Mouse (Mus musculus) liver, embryonic 11.5 days (tissue): ENCODE measurements around the gene Sp1. TPM values are rescaled to one million over a fixed set of nuclear protein-coding genes. Genes with fewer than 3 reads are reported as not detected.

Experiments used
- ATAC-seq: fragments of 200-750 bp; cut with Nextera tagmentation; replicated peaks from 2 replicates; pipeline ENCODE4 v1.8.0; 2017; ENCODE audit warnings: moderate number of reproducible peaks, mild to moderate bottlenecking, moderate TSS enrichment, moderate library complexity; ENCODE audit not compliant: low FRiP score
- DNase-seq: peaks from one replicate; pipeline ENCODE4 v3.0.0-alpha.2; 2017; ENCODE audit warnings: low spot score
- H3K27ac ChIP-seq: fragments of 300-500 bp; sonication (generic); 2 replicates; pipeline ENCODE4 v1.5.1; 2014; ENCODE audit warnings: mild to moderate bottlenecking, low read depth, low read length, control low read depth
- H3K27me3 ChIP-seq: fragments of 300-500 bp; sonication (generic); replicated peaks from 2 replicates; pipeline ENCODE4 v1.6.1; 2014; ENCODE audit warnings: low read length, mixed read lengths; ENCODE audit not compliant: control insufficient read depth, insufficient read depth
- H3K36me3 ChIP-seq: fragments of 300-500 bp; sonication (generic); 2 replicates; pipeline ENCODE4 v1.6.1; 2014; ENCODE audit warnings: mild to moderate bottlenecking, low read length, moderate library complexity, mixed read lengths; ENCODE audit not compliant: control insufficient read depth, insufficient read depth
- H3K4me1 ChIP-seq: fragments of 300-500 bp; sonication (generic); replicated peaks from 2 replicates; pipeline ENCODE4 v1.6.1; 2014; ENCODE audit warnings: low read length, mixed read lengths; ENCODE audit not compliant: control insufficient read depth, insufficient read depth
- H3K4me2 ChIP-seq: fragments of 300-500 bp; sonication (generic); 2 replicates; pipeline ENCODE4 v1.6.1; 2014; ENCODE audit warnings: mild to moderate bottlenecking, control low read depth, moderate library complexity
- H3K4me3 ChIP-seq: fragments of 300-500 bp; sonication (generic); 2 replicates; pipeline ENCODE4 v1.5.1; 2014; ENCODE audit warnings: low read depth, low read length, control low read depth
- H3K9ac ChIP-seq: fragments of 300-500 bp; sonication (generic); 2 replicates; pipeline ENCODE4 v1.6.1; 2014; ENCODE audit warnings: low read depth, low read length, control low read depth
- H3K9me3 ChIP-seq: fragments of 300-500 bp; sonication (generic); 2 replicates; pipeline ENCODE4 v1.6.1; 2016; ENCODE audit warnings: low read length, inconsistent platforms, mixed read lengths; ENCODE audit not compliant: control insufficient read depth
- WGBS: fragments of 180-500 bp; shearing (Covaris S2); extraction: QIAGEN DNeasy Blood & Tissue Kit; methylation state at CpG from one replicate; pipeline ENCODE4 v1.1.7; 2014; 5-methylcytosine and 5-hydroxymethylcytosine counted together
- polyA plus RNA-seq: library from polyadenylated mRNA; unstranded; fragments of >200 nt; fragmentation: Nextera tagmentation; extraction: Ambion mirVana; gene quantifications from 2 replicates; pipeline ENCODE4 v1.2.1, GENCODE M21; 2014

Sp1 gene
- polyA plus RNA-seq, 1 experiment from 2014 or later, result 9.7 TPM

DNA sequence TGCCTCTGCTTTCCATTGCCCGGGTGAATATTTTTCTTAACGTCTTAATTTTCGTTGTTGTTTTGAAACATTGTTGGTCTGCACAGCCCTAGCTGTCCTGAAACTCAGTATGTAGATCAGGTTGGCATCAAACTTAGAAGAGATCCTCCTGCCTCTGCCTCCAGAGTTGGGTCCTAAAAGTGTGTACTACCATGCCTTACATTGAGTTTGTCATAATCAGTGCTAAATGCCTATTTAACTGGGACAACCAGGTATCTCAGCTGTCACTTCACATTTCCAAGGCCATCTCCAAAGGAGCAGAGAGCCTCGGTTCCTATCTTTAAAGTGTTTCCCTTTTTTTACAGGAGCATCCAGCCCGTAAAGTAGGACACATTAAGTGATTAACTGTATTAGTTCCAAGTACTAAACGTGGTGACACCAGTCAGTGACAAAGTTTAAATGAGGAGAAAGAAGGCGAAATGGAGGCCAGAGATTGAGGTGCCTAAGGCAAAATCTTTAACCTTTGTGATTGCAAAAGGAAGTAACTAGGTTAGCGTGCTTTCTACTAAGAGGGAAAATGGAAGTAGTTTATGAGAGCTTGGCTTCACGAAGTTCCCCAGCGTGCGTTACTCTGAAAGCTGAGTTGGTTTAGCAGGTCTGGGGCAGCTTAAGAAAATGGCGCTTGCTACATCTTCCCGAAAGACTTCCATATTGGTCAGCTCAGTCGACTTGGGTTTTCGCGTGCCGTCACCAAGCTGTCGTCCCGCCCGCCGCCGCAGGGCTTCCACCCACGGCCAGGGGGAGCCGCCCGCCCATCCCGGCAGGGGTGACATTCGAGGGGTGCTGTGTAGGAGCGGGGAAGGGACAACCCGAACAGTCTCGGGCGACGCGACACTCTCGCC, 1.1 kb upstream of the Sp1 start:
- peak overlapping the region; percentile 67 for H3K4me2 ChIP-seq
- peak overlapping the region; percentile 85 for H3K9ac ChIP-seq
- H3K9me3 ChIP-seq, result no peaks in the 10 kb centered on the region
- WGBS, result 14% methylated on average over 34 of the region's 34 CpGs
- H3K4me1 ChIP-seq, result peaks cover 34% of the 10 kb centered on the region
- ATAC-seq (no peak; the same call in 1 of the 2 replicates), DNase-seq (no peak)
- peak overlapping the region; percentile 99 for H3K27ac ChIP-seq
- peaks cover 21% of the 10 kb centered on the region for H3K36me3 ChIP-seq
- no peaks in the 10 kb centered on the region for H3K27me3 ChIP-seq
- H3K4me3 ChIP-seq, result peak overlapping the region; percentile 56

DNA sequence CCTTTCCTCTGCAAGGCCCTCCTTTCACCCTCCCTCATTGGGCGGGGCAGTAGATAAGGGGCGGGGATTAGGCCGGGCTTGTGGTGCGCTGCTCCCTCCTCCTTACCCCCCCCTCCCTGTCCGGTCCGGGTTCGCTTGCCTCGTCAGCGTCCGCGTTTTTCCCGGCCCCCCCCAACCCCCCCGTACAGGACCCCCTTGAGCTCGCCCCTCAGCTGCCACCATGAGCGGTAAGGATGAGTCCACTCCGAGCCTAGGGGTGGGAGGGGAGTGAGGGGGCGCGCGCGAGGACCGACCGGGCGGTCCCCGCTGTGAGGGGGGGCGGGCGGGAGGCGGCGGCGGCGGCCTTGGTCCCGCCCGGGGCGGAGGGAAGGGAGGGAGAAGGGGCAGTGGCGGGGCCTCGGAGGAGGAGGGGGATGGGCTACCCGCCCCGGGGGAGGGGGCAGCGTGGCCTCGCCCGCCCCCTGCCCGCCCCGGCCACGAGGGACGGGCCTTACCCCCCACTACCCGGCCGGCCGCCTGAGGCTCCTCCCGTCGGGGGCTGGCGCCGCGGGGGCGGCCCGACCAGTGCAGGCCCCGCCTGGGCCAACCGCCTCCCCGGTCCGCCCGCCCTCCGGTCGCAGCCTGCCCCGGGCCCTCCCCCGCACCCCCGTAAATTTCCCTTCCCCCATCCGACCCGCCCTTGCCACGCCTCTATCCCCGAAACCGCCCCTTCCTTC, 411 bp downstream of the Sp1 start:
- H3K9me3 ChIP-seq, result no peaks in the 10 kb centered on the region
- H3K4me2 ChIP-seq, result peak overlapping the region; percentile 61
- 2% methylated on average over 29 of the region's 69 CpGs for WGBS
- ATAC-seq (peak; percentile 53), DNase-seq (peak; percentile 85)
- peak overlapping the region; percentile 93 for H3K9ac ChIP-seq
- peaks cover 32% of the 10 kb centered on the region for H3K4me1 ChIP-seq
- peak overlapping the region; percentile 96 for H3K27ac ChIP-seq
- H3K36me3 ChIP-seq, result peaks cover 30% of the 10 kb centered on the region
- no peaks in the 10 kb centered on the region for H3K27me3 ChIP-seq
- peak overlapping the region; percentile 77 for H3K4me3 ChIP-seq

DNA sequence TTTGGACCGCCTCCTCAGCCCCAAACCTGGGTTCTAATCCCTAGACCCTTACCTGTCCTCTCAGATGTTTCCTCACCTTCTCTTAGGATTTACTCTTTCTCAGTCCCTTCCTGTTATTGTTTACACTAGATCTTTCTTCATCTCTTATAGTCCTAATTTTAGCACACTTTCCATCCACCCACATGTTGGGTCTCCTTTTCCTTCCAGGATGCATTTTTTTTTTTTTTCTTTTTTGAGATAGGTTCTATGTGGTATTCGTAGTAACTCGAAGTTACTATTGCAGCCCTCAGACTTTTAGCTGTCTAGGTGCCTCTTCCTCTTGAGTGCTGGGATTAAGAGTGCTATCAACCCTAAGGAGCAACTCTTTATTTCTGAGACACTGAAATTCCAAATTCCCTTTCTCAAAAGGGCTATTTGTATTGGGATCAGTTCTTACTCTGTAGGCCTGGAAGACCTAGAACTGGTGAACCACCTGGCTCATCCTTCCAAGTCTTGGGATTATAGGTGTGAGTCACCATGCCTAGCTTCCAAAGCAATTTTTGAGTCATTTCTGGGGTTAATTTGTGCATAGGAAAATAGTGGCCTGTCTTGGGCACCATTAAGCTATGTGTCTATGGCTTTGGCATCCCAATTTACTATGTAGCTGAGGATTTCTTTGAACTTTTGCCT, 1.1 kb downstream of the Sp1 start:
- H3K4me3 ChIP-seq, result peak overlapping the region; percentile 77
- WGBS, result 18% methylated on average over 3 of the region's 3 CpGs
- peaks cover 30% of the 10 kb centered on the region for H3K36me3 ChIP-seq
- peak overlapping the region; percentile 96; the same call in 1 of the 2 replicates for H3K27ac ChIP-seq
- peaks cover 26% of the 10 kb centered on the region for H3K4me1 ChIP-seq
- no peaks in the 10 kb centered on the region for H3K27me3 ChIP-seq
- DNase-seq (no peak), ATAC-seq (no peak)
- H3K9me3 ChIP-seq, result no peaks in the 10 kb centered on the region
- peak overlapping the region; percentile 93 for H3K9ac ChIP-seq
- H3K4me2 ChIP-seq, result peak overlapping the region; percentile 61

DNA sequence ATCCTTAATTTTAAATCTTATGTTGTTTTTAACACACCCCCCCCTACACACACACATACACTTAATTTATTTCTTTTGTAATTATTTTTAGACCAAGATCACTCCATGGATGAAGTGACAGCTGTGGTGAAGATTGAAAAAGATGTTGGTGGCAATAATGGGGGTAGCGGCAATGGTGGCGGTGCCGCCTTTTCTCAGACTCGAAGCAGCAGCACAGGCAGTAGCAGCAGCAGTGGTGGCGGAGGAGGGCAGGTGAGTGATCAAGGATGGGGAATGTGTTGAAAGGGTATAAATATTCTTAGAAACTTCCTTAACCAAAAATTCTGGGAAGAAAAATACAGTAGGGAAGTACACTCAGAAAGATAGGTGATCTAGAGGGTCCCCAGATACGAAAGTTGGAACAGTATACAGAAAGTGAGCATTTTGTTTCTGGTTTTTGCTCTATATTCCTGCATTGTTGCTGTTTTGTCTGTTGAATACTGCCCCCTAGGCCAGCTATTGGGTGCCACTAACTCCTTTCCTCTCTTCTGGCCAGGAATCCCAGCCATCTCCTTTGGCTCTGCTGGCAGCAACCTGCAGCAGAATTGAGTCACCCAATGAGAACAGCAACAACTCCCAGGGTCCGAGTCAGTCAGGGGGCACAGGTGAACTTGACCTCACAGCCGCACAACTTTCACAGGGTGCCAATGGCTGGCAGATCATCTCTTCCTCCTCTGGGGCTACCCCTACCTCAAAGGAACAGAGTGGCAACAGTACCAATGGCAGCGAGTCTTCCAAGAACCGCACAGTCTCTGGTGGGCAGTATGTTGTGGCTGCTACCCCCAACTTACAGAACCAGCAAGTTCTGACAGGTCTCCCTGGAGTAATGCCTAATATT, 2.0 kb downstream of the Sp1 start:
- ATAC-seq, result no peak
- Histone ChIP-seq H3K4me2 (peak overlapping the region; percentile 61), H3K4me1 (peaks cover 24% of the 10 kb centered on the region), H3K4me3 (no peak overlapping the region), H3K27me3 (no peaks in the 10 kb centered on the region), H3K9me3 (no peaks in the 10 kb centered on the region), H3K36me3 (peaks cover 33% of the 10 kb centered on the region), H3K9ac (no peak overlapping the region), H3K27ac (no peak overlapping the region)
- DNase-seq, result no peak
- 96% methylated on average over 10 of the region's 10 CpGs for WGBS

DNA sequence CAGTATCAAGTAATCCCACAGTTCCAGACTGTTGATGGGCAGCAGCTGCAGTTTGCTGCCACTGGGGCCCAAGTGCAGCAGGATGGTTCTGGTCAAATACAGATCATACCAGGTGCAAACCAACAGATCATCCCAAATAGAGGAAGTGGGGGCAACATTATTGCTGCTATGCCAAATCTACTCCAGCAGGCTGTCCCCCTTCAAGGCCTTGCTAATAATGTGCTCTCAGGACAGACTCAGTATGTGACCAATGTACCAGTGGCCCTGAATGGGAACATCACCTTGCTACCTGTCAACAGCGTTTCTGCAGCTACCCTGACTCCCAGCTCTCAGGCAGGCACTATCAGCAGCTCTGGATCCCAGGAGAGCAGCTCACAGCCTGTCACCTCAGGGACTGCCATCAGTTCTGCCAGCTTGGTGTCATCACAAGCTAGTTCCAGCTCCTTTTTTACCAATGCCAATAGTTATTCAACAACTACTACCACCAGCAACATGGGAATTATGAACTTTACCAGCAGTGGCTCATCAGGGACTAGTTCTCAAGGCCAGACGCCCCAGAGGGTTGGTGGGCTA, 2.7 kb downstream of the Sp1 start:
- peaks cover 24% of the 10 kb centered on the region for H3K4me1 ChIP-seq
- 80% methylated on average over 2 of the region's 2 CpGs for WGBS

DNA sequence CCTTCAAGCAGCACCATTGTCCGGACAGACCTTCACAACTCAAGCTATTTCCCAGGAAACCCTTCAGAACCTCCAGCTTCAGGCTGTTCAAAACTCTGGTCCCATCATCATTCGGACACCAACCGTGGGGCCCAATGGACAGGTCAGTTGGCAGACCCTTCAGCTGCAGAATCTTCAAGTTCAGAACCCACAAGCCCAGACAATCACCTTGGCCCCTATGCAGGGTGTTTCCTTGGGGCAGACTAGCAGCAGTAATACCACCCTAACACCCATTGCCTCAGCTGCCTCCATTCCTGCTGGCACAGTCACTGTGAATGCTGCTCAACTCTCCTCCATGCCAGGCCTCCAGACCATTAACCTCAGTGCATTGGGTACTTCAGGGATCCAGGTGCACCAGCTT, 3.3 kb downstream of the Sp1 start:
- Histone ChIP-seq H3K27me3 (no peaks in the 10 kb centered on the region), H3K4me2 (peak overlapping the region; percentile 41), H3K9ac (no peak overlapping the region), H3K27ac (no peak overlapping the region), H3K36me3 (peaks cover 33% of the 10 kb centered on the region), H3K9me3 (no peaks in the 10 kb centered on the region), H3K4me3 (peak overlapping the region; percentile 13; the same call in 1 of the 2 replicates), H3K4me1 (peaks cover 24% of the 10 kb centered on the region)
- DNase-seq (no peak), ATAC-seq (no peak)
- WGBS, result 89% methylated on average over 3 of the region's 3 CpGs

More for the DNA sequence above, 2.7 kb downstream of the Sp1 start:
- Histone ChIP-seq H3K4me2 (no peak overlapping the region; the same call in 1 of the 2 replicates), H3K4me3 (no peak overlapping the region), H3K27ac (no peak overlapping the region), H3K9ac (no peak overlapping the region), H3K9me3 (no peaks in the 10 kb centered on the region), H3K36me3 (peaks cover 33% of the 10 kb centered on the region), H3K27me3 (no peaks in the 10 kb centered on the region)
- ATAC-seq (no peak), DNase-seq (no peak)

DNA sequence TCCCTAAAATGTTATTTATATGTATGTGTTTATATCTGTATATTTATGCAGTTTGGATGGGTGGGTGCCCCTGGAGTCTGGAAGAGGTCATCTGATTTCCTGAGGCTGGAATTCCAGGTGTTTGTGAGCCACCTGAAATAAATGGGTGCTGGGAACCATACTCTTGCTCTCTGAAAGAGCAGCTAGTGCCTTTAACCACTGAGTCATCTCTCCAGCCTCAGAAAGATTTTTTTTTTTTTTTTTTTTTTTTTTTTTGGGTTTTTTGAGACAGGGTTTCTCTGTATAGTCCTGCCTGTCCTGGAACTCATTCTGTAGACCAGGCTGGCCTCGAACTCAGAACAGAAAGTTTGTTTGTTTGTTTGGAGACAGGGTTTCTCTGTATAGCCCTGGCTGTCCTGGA, 5.1 kb downstream of the Sp1 start:
- no peaks in the 10 kb centered on the region for H3K27me3 ChIP-seq
- H3K4me1 ChIP-seq, result peaks cover 24% of the 10 kb centered on the region
- 84% methylated on average over 1 of the region's 1 CpGs for WGBS
- H3K4me3 ChIP-seq, result 0 out of 2 replicates have a peak overlapping the region, but pooled peaks have one; percentile 8
- DNase-seq, result no peak
- no peak for ATAC-seq
- H3K9ac ChIP-seq, result no peak overlapping the region
- H3K9me3 ChIP-seq, result no peaks in the 10 kb centered on the region
- H3K4me2 ChIP-seq, result peak overlapping the region; percentile 41
- H3K36me3 ChIP-seq, result peaks cover 33% of the 10 kb centered on the region
- H3K27ac ChIP-seq, result no peak overlapping the region
